Mouse (Mus musculus) CH12.LX (cell line): ENCODE results near the gene Dand5. TPM values are rescaled to one million over a fixed set of nuclear protein-coding genes. Genes with fewer than 3 reads are reported as not detected.

ENCODE experiments used
- DNase-seq: peaks from one replicate; pipeline ENCODE4 v3.0.0-alpha.2; 2013; ENCODE audit errors: extremely low read depth
- H3K27ac ChIP-seq: 2 replicates; pipeline ENCODE4 v1.5.1; 2012; ENCODE audit warnings: low read depth, mild to moderate bottlenecking, control low read depth, moderate library complexity; ENCODE audit not compliant: insufficient read depth
- H3K27me3 ChIP-seq: replicated peaks from 2 replicates; pipeline ENCODE3; 2012; ENCODE audit warnings: inconsistent platforms
- H3K36me3 ChIP-seq, 2 experiments: replicated peaks in 1 of 2; 2 replicates each; pipeline versions ENCODE3 to v1.6.1; 2012; ENCODE audit warnings: inconsistent platforms in 1 of 2, low read length in 1 of 2, mild to moderate bottlenecking in 1 of 2, mixed read lengths in 1 of 2, moderate library complexity in 1 of 2; ENCODE audit not compliant: control insufficient read depth in 1 of 2, insufficient read depth in 1 of 2
- H3K4me1 ChIP-seq, 2 experiments: 2 replicates each; pipeline ENCODE4 v1.6.1; 2012; ENCODE audit warnings: inconsistent platforms in 1 of 2, moderate library complexity in 1 of 2; ENCODE audit not compliant: insufficient read depth in 2 of 2, control insufficient read depth in 1 of 2
- H3K4me2 ChIP-seq: 2 replicates; pipeline ENCODE4 v1.6.1; 2012; ENCODE audit warnings: low read depth, mild to moderate bottlenecking, control low read depth; ENCODE audit not compliant: poor library complexity, insufficient read depth, severe bottlenecking
- H3K4me3 ChIP-seq, 3 experiments: fragments of 150-350 bp in 1 of 3; sonication (generic) in 1 of 3; replicated peaks in 1 of 3; 2 replicates each; pipeline versions ENCODE3 to v1.5.1; 2011 to 2012; ENCODE audit warnings: low read depth in 2 of 3, low read length in 2 of 3, mild to moderate bottlenecking in 2 of 3, moderate library complexity in 2 of 3, control low read depth in 1 of 3, improper control_type of control experiment in 1 of 3, inconsistent platforms in 1 of 3, mixed read lengths in 1 of 3; ENCODE audit not compliant: poor library complexity in 1 of 3
- H3K79me2 ChIP-seq: replicated peaks from 2 replicates; pipeline ENCODE4 v1.6.1; 2012; ENCODE audit warnings: mild to moderate bottlenecking, moderate library complexity; ENCODE audit not compliant: control insufficient read depth, poor library complexity, insufficient read depth, severe bottlenecking; ENCODE audit errors: extremely low read depth
- H3K9ac ChIP-seq: 2 replicates; pipeline ENCODE4 v1.6.1; 2012; ENCODE audit warnings: low read depth, mild to moderate bottlenecking, control low read depth, moderate library complexity; ENCODE audit not compliant: insufficient read depth
- H3K9me3 ChIP-seq: replicated peaks from 2 replicates; pipeline ENCODE3; 2012; ENCODE audit warnings: low read length, inconsistent platforms, mixed read lengths
- BHLHE40 ChIP-seq: IDR thresholded peaks from 2 replicates; pipeline ENCODE4 v1.6.1; 2011; ENCODE audit warnings: mild to moderate bottlenecking, low read depth, low read length, improper control_type of control experiment
- CHD1 ChIP-seq: IDR thresholded peaks from 2 replicates; pipeline ENCODE4 v1.6.1; 2012; ENCODE audit warnings: low read depth, low read length, improper control_type of control experiment, inconsistent platforms
- CHD2 ChIP-seq: IDR thresholded peaks from 2 replicates; pipeline ENCODE4 v1.6.1; 2011; ENCODE audit warnings: low read length, improper control_type of control experiment
- CTCF ChIP-seq, 2 experiments: IDR thresholded peaks in 1 of 2; conservative IDR thresholded peaks in 1 of 2; 2 replicates each; pipeline ENCODE4 v1.5.1; 2011 to 2012; ENCODE audit warnings: low read depth in 2 of 2, low read length in 2 of 2, improper control_type of control experiment in 1 of 2, inconsistent platforms in 1 of 2, mild to moderate bottlenecking in 1 of 2, moderate library complexity in 1 of 2
- E2F4 ChIP-seq: IDR thresholded peaks from 2 replicates; pipeline ENCODE4 v1.6.1; 2011; ENCODE audit warnings: low read depth, low read length, improper control_type of control experiment; ENCODE audit not compliant: insufficient replicate concordance
- ELF1 ChIP-seq: IDR thresholded peaks from 2 replicates; pipeline ENCODE4 v1.6.1; 2014; ENCODE audit warnings: low read depth, mild to moderate bottlenecking, inconsistent platforms, low read length, improper control_type of control experiment
- EP300 ChIP-seq: IDR thresholded peaks from 2 replicates; pipeline ENCODE4 v1.6.1; 2011; ENCODE audit warnings: low read length, improper control_type of control experiment
- ETS1 ChIP-seq: conservative IDR thresholded peaks from 2 replicates; pipeline ENCODE4 v1.6.1; 2012; ENCODE audit warnings: low read depth, mild to moderate bottlenecking, inconsistent platforms, low read length, improper control_type of control experiment, moderate library complexity
- GABPA ChIP-seq: IDR thresholded peaks from 2 replicates; pipeline ENCODE4 v1.6.1; 2012; ENCODE audit warnings: low read depth, low read length, improper control_type of control experiment, inconsistent platforms; ENCODE audit not compliant: insufficient replicate concordance
- HCFC1 ChIP-seq: IDR thresholded peaks from 2 replicates; pipeline ENCODE4 v1.6.1; 2012; ENCODE audit warnings: low read depth, mild to moderate bottlenecking, inconsistent platforms, low read length, improper control_type of control experiment
- IRF4 ChIP-seq: IDR thresholded peaks from 2 replicates; pipeline ENCODE4 v1.6.1; 2014; ENCODE audit warnings: low read depth, mild to moderate bottlenecking, inconsistent platforms, low read length, improper control_type of control experiment
- JUN ChIP-seq: IDR thresholded peaks from 2 replicates; pipeline ENCODE4 v1.6.1; 2011; ENCODE audit warnings: low read depth, mild to moderate bottlenecking, low read length, improper control_type of control experiment, moderate library complexity; ENCODE audit not compliant: insufficient read depth
- JUND ChIP-seq: conservative IDR thresholded peaks from 2 replicates; pipeline ENCODE4 v1.6.1; 2011; ENCODE audit warnings: low read depth, low read length, improper control_type of control experiment
- KAT2A ChIP-seq: IDR thresholded peaks from 2 replicates; pipeline ENCODE4 v1.6.1; 2012; ENCODE audit warnings: low read length, improper control_type of control experiment, inconsistent platforms; ENCODE audit not compliant: insufficient replicate concordance
- MAFK ChIP-seq: IDR thresholded peaks from 2 replicates; pipeline ENCODE4 v1.6.1; 2011; ENCODE audit warnings: low read length, improper control_type of control experiment; ENCODE audit not compliant: insufficient replicate concordance
- MAX ChIP-seq: IDR thresholded peaks from 2 replicates; pipeline ENCODE4 v1.6.1; 2011; ENCODE audit warnings: low read length, improper control_type of control experiment
- MAZ ChIP-seq: IDR thresholded peaks from 2 replicates; pipeline ENCODE4 v1.6.1; 2012; ENCODE audit warnings: low read depth, mild to moderate bottlenecking, inconsistent platforms, low read length, improper control_type of control experiment, moderate library complexity
- MEF2A ChIP-seq: IDR thresholded peaks from 2 replicates; pipeline ENCODE4 v1.6.1; 2014; ENCODE audit warnings: low read depth, mild to moderate bottlenecking, inconsistent platforms, low read length, improper control_type of control experiment, borderline replicate concordance
- MXI1 ChIP-seq: IDR thresholded peaks from 2 replicates; pipeline ENCODE4 v1.6.1; 2011; ENCODE audit warnings: mild to moderate bottlenecking, low read depth, low read length, improper control_type of control experiment
- MYC ChIP-seq: IDR thresholded peaks from 2 replicates; pipeline ENCODE4 v1.6.1; 2011; ENCODE audit warnings: low read depth, mild to moderate bottlenecking, improper control_type of control experiment, low read length
- NELFE ChIP-seq: IDR thresholded peaks from 2 replicates; pipeline ENCODE4 v1.6.1; 2011; ENCODE audit warnings: low read depth, low read length, improper control_type of control experiment
- NRF1 ChIP-seq: IDR thresholded peaks from 2 replicates; pipeline ENCODE4 v1.6.1; 2014; ENCODE audit warnings: low read depth, mild to moderate bottlenecking, inconsistent platforms, low read length, improper control_type of control experiment, moderate library complexity
- PAX5 ChIP-seq: IDR thresholded peaks from 2 replicates; pipeline ENCODE4 v1.6.1; 2012; ENCODE audit warnings: low read length, inconsistent platforms, mixed read lengths
- POLR2A ChIP-seq: IDR thresholded peaks from 2 replicates; pipeline ENCODE4 v1.6.1; 2011; ENCODE audit warnings: low read depth, mild to moderate bottlenecking, improper control_type of control experiment, low read length
- POLR2AphosphoS2 ChIP-seq: IDR thresholded peaks from 2 replicates; pipeline ENCODE4 v1.6.1; 2011; ENCODE audit warnings: low read depth, low read length, improper control_type of control experiment
- RAD21 ChIP-seq: IDR thresholded peaks from 2 replicates; pipeline ENCODE4 v1.6.1; 2011; ENCODE audit warnings: low read depth, mild to moderate bottlenecking, low read length, improper control_type of control experiment, moderate library complexity
- RCOR1 ChIP-seq: conservative IDR thresholded peaks from 2 replicates; pipeline ENCODE4 v1.6.1; 2012; ENCODE audit warnings: low read depth, mild to moderate bottlenecking, inconsistent platforms, low read length, improper control_type of control experiment
- SIN3A ChIP-seq: IDR thresholded peaks from 2 replicates; pipeline ENCODE4 v1.6.1; 2012; ENCODE audit warnings: low read length, improper control_type of control experiment, inconsistent platforms
- SMC3 ChIP-seq: IDR thresholded peaks from 2 replicates; pipeline ENCODE4 v1.6.1; 2011; ENCODE audit warnings: low read depth, low read length, improper control_type of control experiment
- TBP ChIP-seq: conservative IDR thresholded peaks from 2 replicates; pipeline ENCODE4 v1.6.1; 2011; ENCODE audit warnings: low read depth, low read length, improper control_type of control experiment
- TCF12 ChIP-seq: IDR thresholded peaks from 2 replicates; pipeline ENCODE4 v1.6.1; 2014; ENCODE audit warnings: low read depth, mild to moderate bottlenecking, inconsistent platforms, low read length, improper control_type of control experiment
- UBTF ChIP-seq: IDR thresholded peaks from 2 replicates; pipeline ENCODE4 v1.6.1; 2012; ENCODE audit warnings: low read depth, mild to moderate bottlenecking, inconsistent platforms, low read length, improper control_type of control experiment, moderate library complexity
- USF1 ChIP-seq: IDR thresholded peaks from 2 replicates; pipeline ENCODE4 v1.6.1; 2014; ENCODE audit warnings: low read depth, mild to moderate bottlenecking, inconsistent platforms, low read length, improper control_type of control experiment
- USF2 ChIP-seq: conservative IDR thresholded peaks from 2 replicates; pipeline ENCODE4 v1.6.1; 2011; ENCODE audit warnings: low read depth, low read length, improper control_type of control experiment
- ZC3H11A ChIP-seq: IDR thresholded peaks from 2 replicates; pipeline ENCODE4 v1.6.1; 2012; ENCODE audit warnings: low read depth, mild to moderate bottlenecking, inconsistent platforms, low read length, improper control_type of control experiment
- ZKSCAN1 ChIP-seq: IDR thresholded peaks from 2 replicates; pipeline ENCODE4 v1.6.1; 2012; ENCODE audit warnings: low read depth, inconsistent platforms, low read length, improper control_type of control experiment, borderline replicate concordance
- ZMIZ1 ChIP-seq: IDR thresholded peaks from 2 replicates; pipeline ENCODE4 v1.6.1; 2012; ENCODE audit warnings: low read depth, mild to moderate bottlenecking, inconsistent platforms, low read length, improper control_type of control experiment
- ZNF384 ChIP-seq: IDR thresholded peaks from 2 replicates; pipeline ENCODE4 v1.6.1; 2012; ENCODE audit warnings: low read depth, low read length, improper control_type of control experiment, inconsistent platforms
- dilution Hi-C: fragments of 300-500 bp; cut with MboI; formaldehyde crosslinking; loops from 2 replicates; pipeline ENCODE4 v1.14.3; 2020; ENCODE audit warnings: low sequenced_read_pairs; ENCODE audit not compliant: extremely low pct_unique_long_range_greater_than_20kb, extremely low pct_ligation_motif_present
- in situ Hi-C: fragments of 300-500 bp; cut with MboI; formaldehyde crosslinking; loops from 3 replicates; pipeline ENCODE4 v1.14.3; 2019; ENCODE audit warnings: low sequenced_read_pairs, low pct_ligation_motif_present, low pct_unique_long_range_greater_than_20kb, mixed read lengths
- polyA plus RNA-seq: library from polyadenylated mRNA; unstranded; fragments of >175 nt; gene quantifications from 2 replicates; pipeline ENCODE4 v1.2.1, GENCODE M21; 2012; ENCODE audit warnings: low read depth; ENCODE audit not compliant: insufficient read length
- total RNA-seq, 2 experiments: library from RNA; depleted of rRNA; stranded (reverse); fragments of 300-350 nt in 1 of 2; fragments of >200 nt in 1 of 2; gene quantifications; 2 replicates each; pipeline ENCODE4 v1.2.3; 2012 to 2014

Gene Dand5
- total and polyA plus RNA-seq, 3 experiments, result 1.4 to 1.7 (median 1.5) TPM

GRCm38 (mm10) chr8:84856864-84857441, 34.3 kb upstream of the Dand5 start, which contains the start of gene Farsa:
Gene Farsa, plus strand, starts transcription at chr8:84856989.
- dilution Hi-C loops, result no loop called here
- peak; percentile 94 for DNase-seq
- H3K27ac ChIP-seq, result peak within 1 kb of the TSS; percentile 46; the same call in 1 of the 2 replicates
- TF ChIP-seq EP300, result no peak
- no peak for TF ChIP-seq MAZ
- no peak; the same call in 1 of the 2 replicates for TF ChIP-seq USF2
- TF ChIP-seq CHD2, result peak; percentile 16; the same call in 1 of the 2 replicates
- peak; percentile 75; the same call in 1 of the 2 replicates for TF ChIP-seq POLR2AphosphoS2
- peak; percentile 59; the same call in 1 of the 2 replicates for TF ChIP-seq IRF4
- TF ChIP-seq ETS1, result no peak
- TF ChIP-seq MAFK, result no peak
- TF ChIP-seq TBP, result peak; percentile 84
- peak; percentile 99 for TF ChIP-seq RCOR1
- no peak for TF ChIP-seq SMC3
- TF ChIP-seq RAD21, result no peak
- TF ChIP-seq MEF2A, result peak; percentile 35; the same call in 1 of the 2 replicates
- TF ChIP-seq MXI1, result peak; percentile 93
- TF ChIP-seq MAX, result peak; percentile 84
- TF ChIP-seq GABPA, result peak; percentile 51; the same call in 1 of the 2 replicates
- no peak for TF ChIP-seq PAX5
- peak; percentile 66 for TF ChIP-seq SIN3A
- peak; percentile 90 for TF ChIP-seq ELF1
- TF ChIP-seq ZMIZ1, result peak; percentile 92
- TF ChIP-seq ZNF384, result no peak
- TF ChIP-seq CHD1, result no peak
- TF ChIP-seq JUND, result no peak
- TF ChIP-seq E2F4, result no peak
- TF ChIP-seq ZC3H11A, result no peak
- peak; percentile 91 for TF ChIP-seq MYC
- peak; percentile 91 for TF ChIP-seq NRF1
- no peak for TF ChIP-seq ZKSCAN1
- no peak for TF ChIP-seq CTCF (conservative IDR thresholded peaks at IDR 0.05 in 1 of 2, IDR thresholded peaks at IDR 0.05 in 1 of 2; ENCODE audit: low read depth in 2 of 2, low read length in 2 of 2)
- peak; percentile 97 for TF ChIP-seq KAT2A
- no peak for TF ChIP-seq USF1
- TF ChIP-seq HCFC1, result peak; percentile 98
- peak; percentile 66 for TF ChIP-seq BHLHE40
- TF ChIP-seq POLR2A, result peak; percentile 98
- TF ChIP-seq UBTF, result no peak
- peak; percentile 90 for TF ChIP-seq TCF12
- peak; percentile 96 for TF ChIP-seq NELFE
- TF ChIP-seq JUN, result no peak
- TF ChIP-seq, all 38 proteins: peak for 20
- Histone ChIP-seq H3K9me3 (no peaks in the 10 kb centered on the region), H3K9ac (peak within 1 kb of the TSS; percentile 82), H3K4me1 (peaks cover 9 to 17% of the 10 kb centered on the region in 2 experiments), H3K36me3 (peaks cover 23 to 35% of the 10 kb centered on the region in 2 experiments), H3K4me2 (peak within 1 kb of the TSS; percentile 88), H3K27me3 (no peaks in the 10 kb centered on the region), H3K4me3 (peak within 1 kb of the TSS; percentile 91 to 99 (median 95)), H3K79me2 (peaks cover 33% of the 10 kb centered on the region)
- in situ Hi-C loops, result no loop called here
